ENCODE assay signal across 13 mouse cellular contexts in the genomic region with DNA sequence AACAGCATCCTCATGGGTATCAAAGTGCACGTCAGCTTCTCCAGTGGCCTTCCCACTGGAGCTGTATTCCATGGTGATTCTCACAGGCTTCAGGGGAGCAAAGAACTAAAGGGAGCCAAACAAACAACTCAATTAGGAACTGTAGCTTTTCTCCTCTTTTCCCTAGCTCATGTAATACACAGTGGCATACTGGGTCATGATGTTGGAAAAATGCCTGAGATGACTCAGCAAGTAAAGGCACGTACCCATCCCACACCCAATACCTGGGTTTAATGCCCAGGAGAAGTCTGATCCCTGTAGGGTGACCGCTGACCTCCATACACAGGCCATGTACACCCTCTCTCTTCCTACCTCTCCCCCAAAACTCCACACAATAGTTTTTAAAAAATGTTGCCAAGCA.
"Had no signal": no experiment of that assay in that cellular context is flagged by ENCODE, and none has a peak within 500 bp of the region (broad histone marks: within the 10 kb centered on the region; RNA-seq: fewer than 3 reads in every experiment).

No protein-coding gene starts in this region.

- H3K4me3 ChIP-seq: midbrain, embryonic 10.5 days; midbrain, embryonic 12.5 days; neural tube, embryonic 12.5 days; stomach, embryonic 15.5 days had no signal

- H3K27me3 ChIP-seq: midbrain, embryonic 12.5 days; neural tube, embryonic 12.5 days; stomach, embryonic 15.5 days had no signal

- H3K27ac ChIP-seq: midbrain, embryonic 10.5 days; midbrain, embryonic 12.5 days; neural tube, embryonic 12.5 days; stomach, embryonic 15.5 days; stomach, postnatal 0 days had no signal

- H3K9ac ChIP-seq: lung, embryonic 14.5 days; midbrain, embryonic 12.5 days; neural tube, embryonic 12.5 days; stomach, embryonic 15.5 days had no signal

- H3K4me2 ChIP-seq: lung, embryonic 14.5 days; midbrain, embryonic 12.5 days; neural tube, embryonic 12.5 days; stomach, embryonic 15.5 days had no signal

- H3K4me1 ChIP-seq: midbrain, embryonic 10.5 days; midbrain, embryonic 12.5 days; neural tube, embryonic 12.5 days; stomach, embryonic 15.5 days had no signal

- H3K9me3 ChIP-seq: midbrain, embryonic 10.5 days; midbrain, embryonic 12.5 days; neural tube, embryonic 12.5 days; stomach, embryonic 15.5 days had no signal

- DNase-seq: lung, embryonic 14.5 days; lung, postnatal 10 days; lung, postnatal 4 days; midbrain, embryonic 14.5 days; right cerebral cortex, postnatal 14 days; thymus, adult 2 months; thymus, postnatal 25 days; thymus, postnatal 4 days had no signal
